Mouse (Mus musculus) left cerebral cortex, postnatal 4 days (tissue): ENCODE data around the gene Ntm. TPM values are rescaled to one million over a fixed set of nuclear protein-coding genes. Genes with fewer than 3 reads are reported as not detected.

Experiments used
- DNase-seq: peaks from one replicate; pipeline ENCODE4 v3.0.0-alpha.2; 2022
- intact Hi-C: fragments of 180-260 bp; cut with DNase I; formaldehyde crosslinking; loops from one replicate; pipeline ENCODE4 v1.15.1; 2025
- total RNA-seq, 2 experiments: library from RNA; stranded (reverse); gene quantifications; 2 replicates each; pipeline ENCODE4 v1.2.3; 2021

Ntm gene
- total RNA-seq, 2 experiments from 2014 or later: 269 to 280 TPM

DNA sequence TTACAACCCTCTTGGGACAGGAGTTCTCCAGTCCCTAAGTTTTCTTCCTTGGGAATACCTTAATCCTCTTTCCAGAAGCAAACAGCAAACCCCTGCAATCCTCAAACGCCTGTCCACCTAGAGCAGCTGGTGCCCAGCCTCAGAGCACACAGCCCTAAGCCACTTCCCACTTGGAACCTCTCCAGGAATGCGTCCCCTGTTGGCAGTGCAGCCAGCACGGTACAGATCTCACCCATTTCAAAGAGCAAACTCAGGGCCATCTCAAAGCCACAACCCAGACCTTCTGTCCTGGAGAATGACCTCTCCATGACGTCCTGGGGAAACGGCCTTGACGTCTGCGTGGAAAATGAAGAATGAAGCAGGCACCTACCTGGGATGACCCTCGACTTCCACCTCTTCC lies 289.0 kb downstream of the Ntm start:
- peak; percentile 63 for DNase-seq
- intact Hi-C loops: no loop called here

DNA sequence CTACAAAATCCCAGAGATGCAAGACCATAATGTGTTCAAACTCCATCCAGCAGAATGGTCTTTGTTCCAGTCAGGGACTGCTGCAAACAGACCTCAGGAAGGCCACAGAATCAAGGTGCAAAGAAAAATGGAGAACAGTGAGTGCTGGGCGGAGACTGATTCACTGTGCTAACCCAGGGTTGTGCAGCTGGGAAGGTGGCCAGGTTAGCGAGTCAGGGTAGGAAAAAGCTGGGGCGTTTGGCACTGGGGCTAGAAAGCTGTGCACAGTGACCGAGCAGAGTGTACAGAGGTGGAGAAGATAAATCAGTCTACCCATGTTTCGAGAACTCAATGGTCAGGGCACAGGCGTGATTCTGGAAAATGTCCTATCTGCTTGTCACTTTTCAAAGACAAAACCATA lies 291.1 kb downstream of the Ntm start:
- intact Hi-C loops: no loop called here
- DNase-seq: no peak

DNA sequence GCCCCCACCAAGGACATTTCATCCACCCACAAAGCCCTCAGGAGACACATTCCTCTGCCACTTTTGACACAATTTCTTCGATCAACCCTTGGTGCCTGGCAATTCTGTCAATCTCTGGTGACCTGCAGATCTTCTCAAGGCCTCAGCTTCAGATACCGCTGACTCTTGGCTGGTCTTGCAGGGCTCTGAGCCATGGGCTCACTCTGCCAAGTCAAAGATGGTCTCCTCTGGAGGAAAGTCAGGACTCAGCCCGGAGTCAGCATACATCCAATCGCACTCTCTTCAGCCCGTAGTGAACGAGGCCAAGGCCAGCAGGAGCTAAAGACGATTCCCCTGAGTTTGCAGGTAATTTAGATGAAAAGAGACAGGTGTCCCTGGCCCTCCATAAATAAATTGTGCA lies 299.7 kb downstream of the Ntm start:
- intact Hi-C loops: loop anchor here (2.0 to 10.0 kb wide), 6 partner anchors 132 to 762 kb away; partner anchors contain the start of gene Snx19
- DNase-seq: peak; percentile 61

DNA sequence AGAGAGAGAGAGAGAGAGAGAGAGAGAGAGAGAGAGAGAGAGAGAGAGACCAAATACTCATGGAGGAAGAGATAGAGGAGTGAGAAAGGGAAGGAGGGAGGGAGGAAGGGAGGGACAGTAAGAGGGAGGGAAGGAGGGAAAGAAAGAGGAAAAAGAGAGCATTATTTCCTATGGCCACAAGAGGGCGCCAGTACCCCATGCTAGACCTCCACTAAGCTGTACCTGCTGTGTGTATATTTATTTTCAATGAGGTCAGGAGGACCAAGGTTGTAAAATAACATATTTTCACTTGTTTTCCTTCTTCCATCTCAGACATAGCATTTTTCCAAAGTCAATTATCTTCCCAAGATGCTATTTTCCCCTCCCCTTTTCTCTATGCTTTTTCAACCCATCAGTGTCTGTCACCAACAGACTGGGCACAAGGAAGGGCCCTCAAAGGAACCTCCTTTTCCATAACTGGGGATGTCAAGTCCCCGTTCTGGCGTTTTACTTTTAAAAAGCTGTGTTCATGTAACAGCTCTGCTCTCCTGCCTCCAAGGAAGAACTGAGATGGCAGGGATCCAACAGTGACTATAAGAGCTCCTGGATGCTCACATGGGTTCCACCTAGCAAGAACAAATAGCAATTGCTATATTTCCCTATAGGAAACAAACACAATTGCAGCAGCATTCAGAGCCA lies 301.3 kb downstream of the Ntm start:
- peak; percentile 57 for DNase-seq
- intact Hi-C loops: loop anchor here (2.0 to 10.0 kb wide), 6 partner anchors 133 to 763 kb away; partner anchors contain the start of gene Snx19

DNA sequence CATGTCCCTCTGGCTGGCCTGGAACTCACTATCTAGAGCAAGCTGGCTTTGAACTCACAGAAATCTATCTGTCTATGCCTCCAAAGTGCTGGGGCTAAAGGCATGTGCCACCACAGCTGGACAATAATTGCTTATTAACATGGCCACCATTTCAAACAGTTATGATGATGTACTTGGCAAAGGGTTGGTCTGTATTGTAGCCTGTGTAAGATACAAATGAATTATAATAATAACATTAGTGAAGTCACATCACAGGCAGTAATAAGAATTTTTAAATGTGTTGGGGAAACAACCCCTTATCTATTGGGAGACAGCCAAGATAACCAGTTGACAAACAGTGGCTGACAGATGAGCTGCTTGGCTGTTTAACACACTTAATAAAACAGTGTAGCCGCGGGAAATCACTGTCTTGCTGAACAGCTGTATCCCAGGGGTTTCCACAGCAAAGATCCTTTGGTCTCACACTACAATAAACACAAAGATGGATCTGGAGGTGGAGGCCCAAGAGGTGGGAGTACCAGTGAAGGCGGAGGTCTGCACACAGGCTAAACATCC lies 302.8 kb downstream of the Ntm start:
- DNase-seq: no peak
- intact Hi-C loops: loop anchor here (5.0 to 10.0 kb wide), 5 partner anchors 135 to 765 kb away; partner anchors contain the start of gene Snx19

DNA sequence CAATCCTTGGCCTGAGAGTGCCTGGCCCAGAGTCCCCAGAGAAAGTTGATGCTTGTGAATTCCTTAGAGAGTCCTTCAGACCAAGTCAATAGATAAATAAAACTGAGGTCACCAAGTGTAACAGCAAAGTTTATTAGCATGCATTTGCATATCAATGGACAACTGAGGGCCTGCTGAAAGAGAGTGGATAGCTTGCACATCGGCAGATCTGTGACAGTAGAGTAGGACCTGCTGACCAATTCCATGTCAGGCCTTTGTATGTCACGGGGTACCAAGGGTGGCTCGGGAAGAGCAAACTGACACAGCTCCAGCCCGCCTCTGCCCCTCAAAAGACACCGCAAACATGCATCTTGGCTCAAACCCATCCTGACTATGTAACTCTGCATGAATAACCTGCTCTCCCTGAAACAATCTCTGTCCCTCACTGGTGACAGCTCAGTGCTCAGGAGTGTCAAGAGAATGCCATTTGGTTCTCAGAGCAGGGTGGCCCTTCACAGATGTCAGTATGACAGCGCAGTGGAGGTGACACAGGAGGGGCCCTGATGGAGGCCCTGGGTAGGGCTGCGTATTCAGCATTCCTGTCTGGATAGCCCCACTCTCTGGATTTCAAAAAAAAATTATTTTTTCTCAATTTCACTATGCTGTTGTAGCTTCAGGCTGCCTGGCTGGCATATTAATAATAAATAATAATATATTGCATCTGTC lies 305.0 kb downstream of the Ntm start:
- intact Hi-C loops: no loop called here
- DNase-seq: no peak

DNA sequence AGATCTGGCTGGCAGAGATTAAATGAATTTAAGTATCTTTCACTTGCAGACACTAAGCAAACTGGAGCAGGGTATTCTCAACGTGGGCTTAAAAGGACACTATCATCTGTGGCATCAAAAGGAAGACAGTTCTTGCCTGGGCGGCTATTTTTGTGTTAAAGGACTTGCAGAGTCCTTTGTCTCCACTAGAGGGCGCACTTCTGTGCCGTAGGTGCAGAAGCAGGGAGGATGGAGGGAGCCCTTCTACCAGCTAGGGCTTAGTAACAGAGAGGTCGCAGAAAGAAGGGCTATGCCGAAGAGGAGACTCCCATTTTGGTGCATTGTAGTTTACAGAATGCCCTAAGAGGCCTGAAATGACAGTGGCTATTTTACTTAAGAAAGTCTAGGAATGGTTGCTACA lies 308.1 kb downstream of the Ntm start:
- intact Hi-C loops: loop anchor here (5.0 kb wide), 1 partner anchor 803 kb away; no protein-coding TSS in a partner anchor
- DNase-seq: peak; percentile 46

DNA sequence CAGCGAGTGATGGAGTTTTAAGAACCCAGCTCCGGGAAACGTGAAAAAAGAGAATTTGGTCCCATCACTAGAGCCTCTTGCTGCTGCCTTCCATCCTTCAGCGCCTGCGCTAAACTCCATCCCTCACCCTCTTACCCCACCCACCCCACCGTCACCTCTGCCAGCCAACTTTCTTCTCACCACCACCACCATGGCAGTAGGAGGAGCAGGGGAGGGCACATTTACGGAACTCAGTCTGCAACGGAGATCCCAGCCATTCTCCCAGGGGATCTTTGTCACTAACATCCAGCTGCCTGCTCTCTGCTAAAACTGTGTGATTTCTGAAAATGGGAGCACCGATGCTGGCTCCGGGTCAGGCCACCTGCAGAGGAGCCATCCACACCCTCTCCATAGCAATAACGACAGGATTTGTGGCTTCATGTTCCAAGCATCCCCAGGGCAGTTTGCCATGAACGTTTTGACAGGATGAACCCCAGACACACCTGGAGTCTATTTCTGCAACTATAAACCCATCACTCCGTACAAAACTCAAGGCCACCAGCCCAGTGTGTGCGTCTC lies 309.2 kb downstream of the Ntm start:
- intact Hi-C loops: loop anchor here (5.0 kb wide), 1 partner anchor 801 kb away; no protein-coding TSS in a partner anchor
- no peak for DNase-seq

DNA sequence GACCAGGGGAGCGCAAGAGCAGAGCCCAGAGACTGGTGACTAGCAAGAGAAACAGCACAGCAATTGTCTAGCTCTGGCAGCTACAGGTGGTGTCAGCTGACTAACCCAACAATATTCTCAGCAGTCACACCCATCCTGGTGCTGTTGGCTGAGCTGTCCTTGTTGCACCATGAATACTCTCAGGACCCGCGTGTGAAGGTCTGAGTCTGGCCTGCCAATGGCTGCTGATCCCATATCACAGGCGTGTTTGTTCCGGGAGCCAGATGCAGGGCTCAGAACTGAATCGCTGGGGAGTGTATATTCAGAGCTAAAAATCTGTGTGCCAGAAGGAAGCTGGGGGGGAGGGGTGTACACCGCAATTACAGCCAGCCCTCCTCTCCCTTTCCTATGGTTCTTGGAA lies 310.1 kb downstream of the Ntm start:
- intact Hi-C loops: loop anchor here (5.0 kb wide), 1 partner anchor 801 kb away; no protein-coding TSS in a partner anchor
- no peak for DNase-seq

DNA sequence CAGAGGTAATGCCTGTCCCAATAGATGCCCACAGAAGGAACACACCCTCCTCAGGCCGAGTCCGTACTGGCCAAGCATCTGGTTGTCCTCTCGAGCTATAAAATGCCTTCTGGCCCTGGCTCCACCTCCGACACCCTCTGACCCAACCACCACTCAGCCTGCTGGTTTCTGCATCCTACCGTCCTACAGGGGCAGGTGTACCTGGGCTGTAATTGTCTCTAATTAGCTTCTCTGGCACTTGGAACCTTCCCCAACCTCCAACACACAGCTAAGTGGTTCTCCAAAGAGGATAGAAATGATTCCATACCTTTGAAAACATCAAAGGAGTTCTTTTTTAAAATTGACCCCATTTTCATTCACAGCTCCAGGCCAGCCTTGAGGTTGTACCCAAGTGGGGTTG lies 311.1 kb downstream of the Ntm start:
- DNase-seq: no peak
- intact Hi-C loops: loop anchor here (5.0 kb wide), 1 partner anchor 800 kb away; no protein-coding TSS in a partner anchor

DNA sequence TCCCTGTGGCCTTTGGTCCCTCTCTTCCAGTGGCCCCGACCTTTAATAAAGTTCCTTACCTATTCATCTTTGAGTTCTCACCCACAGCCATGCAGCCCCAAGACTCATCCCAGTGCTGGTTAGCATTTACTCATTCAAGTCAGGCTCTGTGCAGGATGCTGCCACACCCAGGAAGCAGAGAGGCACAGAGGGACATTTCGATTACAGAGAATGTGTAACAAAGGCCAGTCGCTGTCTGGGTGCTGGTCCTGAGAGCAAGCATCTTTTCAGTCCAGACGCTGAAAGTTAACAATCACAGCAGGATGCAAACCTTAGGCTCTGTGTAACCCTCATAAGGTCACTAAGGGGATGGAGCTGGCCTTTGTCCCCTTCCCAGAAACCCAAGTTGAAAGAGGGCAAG lies 311.7 kb downstream of the Ntm start:
- intact Hi-C loops: loop anchor here (5.0 kb wide), 1 partner anchor 799 kb away; no protein-coding TSS in a partner anchor

DNA sequence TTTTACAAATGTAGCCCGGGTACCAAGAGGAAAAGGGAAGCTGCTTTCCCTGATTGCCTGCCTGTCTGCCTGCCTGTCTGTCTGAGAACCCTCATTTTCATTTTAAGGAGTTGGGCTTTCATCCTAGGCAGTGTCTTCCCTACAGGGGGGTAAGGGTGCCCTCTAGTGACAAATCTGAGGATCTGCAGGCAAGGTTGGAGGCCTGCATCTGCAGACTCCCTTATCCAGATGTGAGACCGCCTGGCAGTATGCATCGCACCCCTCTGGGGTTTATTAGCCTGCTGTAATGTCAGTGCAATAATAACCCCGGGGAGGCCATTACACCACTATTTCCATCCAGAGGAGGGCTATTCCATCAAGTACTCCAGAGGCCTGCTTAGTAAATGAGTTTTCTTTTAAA lies 312.3 kb downstream of the Ntm start:
- DNase-seq: no peak
- intact Hi-C loops: loop anchor here (5.0 kb wide), 1 partner anchor 798 kb away; no protein-coding TSS in a partner anchor

More for the DNA sequence above, 311.7 kb downstream of the Ntm start:
- no peak for DNase-seq

DNA sequence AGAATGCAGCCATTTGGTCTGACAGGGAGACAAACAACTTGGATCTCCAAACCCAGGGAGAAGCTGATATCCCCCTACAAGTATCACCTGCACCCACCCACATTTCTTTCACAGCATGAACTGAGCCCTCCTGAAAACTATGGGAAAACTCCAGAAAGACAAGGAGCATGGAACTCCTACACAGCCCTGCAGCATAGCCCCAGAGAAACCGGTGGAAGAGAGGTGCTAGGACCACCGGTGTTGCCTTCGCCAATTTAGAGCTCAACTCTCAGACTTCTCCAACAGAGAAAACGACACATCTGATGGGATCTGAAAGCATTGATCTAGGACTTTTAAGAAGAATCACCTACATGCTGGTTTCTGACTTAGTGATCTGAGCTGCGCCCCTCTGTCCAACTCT lies 312.7 kb downstream of the Ntm start:
- intact Hi-C loops: loop anchor here (5.0 kb wide), 1 partner anchor 798 kb away; no protein-coding TSS in a partner anchor
- no peak for DNase-seq

DNA sequence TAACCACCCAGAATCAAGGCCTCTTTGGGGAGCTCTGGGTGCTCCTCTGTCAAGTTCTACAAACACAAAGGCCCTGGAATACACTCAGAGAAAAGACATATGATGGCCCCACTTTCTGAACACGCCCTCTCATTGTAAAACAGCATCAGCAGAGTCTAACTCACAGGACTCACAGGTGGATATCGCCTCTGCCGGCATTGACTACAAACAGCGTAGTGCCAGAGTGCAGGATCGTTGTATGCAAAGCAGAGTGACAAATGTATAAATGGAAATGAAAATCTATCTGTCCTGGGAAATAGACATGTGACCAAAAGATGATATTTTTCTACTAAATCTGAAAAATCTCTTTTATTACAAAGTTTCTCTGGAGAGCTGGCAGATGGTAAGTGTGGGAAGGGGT lies 314.7 kb downstream of the Ntm start:
- intact Hi-C loops: loop anchor here (5.0 kb wide), 1 partner anchor 1386 kb away; no protein-coding TSS in a partner anchor
- DNase-seq: no peak

DNA sequence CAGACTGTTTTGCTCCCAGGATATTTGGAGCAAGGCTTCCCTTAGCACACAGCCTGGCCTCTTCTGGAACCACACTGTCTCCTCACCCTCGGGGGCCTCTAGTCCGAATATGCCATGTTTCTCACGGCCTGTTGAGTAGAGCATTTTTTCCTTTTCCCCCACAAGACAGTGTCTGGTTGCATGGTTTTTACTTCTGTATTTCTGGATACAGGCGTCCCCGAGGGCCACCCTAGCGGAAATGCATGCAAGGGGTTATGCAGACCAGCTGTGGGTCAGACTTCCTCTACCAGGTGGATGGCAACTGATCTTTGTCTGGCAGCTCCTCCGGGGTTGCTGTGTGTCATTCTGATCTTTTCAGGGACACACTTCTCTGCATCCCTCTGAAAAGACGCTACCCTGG lies 315.2 kb downstream of the Ntm start:
- DNase-seq: no peak
- intact Hi-C loops: loop anchor here (2.0 to 5.0 kb wide), 2 partner anchors 239 to 1385 kb away; no protein-coding TSS in a partner anchor

DNA sequence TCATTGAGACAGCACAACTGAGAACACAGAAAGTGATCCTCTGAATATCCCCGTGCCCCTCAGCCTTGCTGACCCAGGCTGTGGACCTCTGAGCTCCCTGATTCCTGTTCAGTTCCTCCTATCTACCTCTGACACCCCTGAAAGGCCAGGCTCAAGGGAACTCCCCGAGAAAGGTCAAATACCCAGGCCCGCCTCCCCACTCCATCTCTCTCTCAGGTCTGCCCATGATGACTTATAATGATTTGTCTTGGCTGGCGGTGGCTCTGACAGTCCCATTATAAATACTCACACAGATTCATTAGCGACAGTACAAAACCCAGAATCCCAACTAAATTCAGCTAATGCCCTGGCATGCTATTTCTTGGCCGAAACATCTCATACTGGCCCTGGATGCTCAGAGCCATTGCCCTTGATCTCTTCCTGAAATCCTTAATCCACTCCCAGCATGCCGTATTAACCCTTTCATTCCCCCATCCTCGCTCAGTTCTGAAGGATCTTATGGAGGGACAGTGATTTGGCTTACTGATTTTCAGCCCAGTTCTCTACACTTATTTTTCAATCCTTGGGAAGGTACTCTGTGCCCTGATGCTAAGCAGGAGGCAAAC lies 317.0 kb downstream of the Ntm start:
- intact Hi-C loops: loop anchor here (2.0 to 5.0 kb wide), 2 partner anchors 237 to 1384 kb away; no protein-coding TSS in a partner anchor
- no peak for DNase-seq

DNA sequence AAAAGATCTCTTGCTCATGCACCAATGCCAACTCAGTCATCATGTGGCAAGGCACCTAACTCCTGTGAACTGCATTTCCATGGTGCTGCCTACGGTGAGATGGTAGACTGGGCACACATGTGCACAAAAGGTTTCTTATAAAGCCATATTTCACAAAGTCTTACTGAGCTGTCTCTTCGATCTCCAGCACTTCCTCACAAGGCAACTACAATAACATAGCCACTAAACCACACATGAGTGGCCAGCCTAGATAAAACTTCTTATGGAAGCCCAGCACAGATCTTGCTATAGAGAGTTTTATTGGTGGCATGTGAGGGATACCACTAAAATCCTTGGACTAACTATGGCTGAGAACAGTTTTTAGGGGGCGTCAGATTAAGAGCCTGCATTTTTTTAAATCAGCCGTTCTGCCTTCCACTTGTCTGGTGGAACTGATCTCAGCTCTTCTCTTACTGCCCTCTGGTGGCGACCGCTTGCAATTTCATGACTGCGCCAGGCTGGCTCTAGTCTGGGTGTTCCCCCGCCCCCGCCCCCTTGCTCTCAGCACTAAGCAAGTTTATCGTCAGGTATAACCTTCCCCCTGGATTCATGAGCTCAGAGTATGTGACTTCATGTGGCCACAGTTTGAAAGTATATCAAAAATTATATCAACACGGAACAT lies 319.8 kb downstream of the Ntm start:
- intact Hi-C loops: no loop called here
- peak; percentile 80 for DNase-seq

DNA sequence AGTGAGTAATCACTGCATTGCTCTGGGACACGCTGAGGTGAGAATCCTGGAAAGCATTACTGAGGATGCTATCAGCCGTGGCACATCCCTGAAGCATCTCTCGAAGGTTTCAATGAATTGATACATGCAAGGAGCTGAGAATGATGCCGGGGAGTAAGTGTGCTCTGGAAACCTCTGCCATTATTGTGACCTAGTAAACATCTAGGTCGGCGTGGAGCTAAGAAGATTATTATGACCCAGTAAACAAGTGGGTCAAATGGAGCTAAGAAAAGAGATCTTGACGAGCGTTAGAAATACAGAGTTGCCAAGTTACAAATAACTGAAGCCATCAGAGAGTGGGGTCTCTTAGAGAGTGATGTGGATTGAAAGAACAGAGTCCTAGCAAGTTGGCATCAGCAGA lies 325.6 kb downstream of the Ntm start:
- no peak for DNase-seq

DNA sequence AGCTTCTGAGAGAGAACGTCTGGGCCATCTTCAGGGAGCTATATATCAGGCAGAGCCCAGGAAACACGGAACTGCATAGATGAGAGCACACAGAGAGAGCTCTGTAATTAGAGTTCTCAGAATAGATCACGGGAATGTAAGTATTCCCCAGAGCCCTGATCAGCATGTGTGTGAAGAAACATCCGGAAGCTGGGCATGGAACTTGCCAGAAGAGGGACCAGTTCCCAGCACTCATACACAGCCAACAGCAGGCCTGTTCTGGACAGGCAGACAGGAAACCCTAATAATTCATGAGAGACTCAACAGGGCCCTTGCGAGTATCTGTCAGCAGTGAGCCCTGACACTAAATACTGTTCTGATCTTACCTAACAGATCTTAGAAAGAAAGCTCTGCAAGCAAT lies 345.8 kb downstream of the Ntm start:
- intact Hi-C loops: no loop called here
- no peak for DNase-seq

More for the DNA sequence above, 325.6 kb downstream of the Ntm start:
- intact Hi-C loops: no loop called here
